Mouse (Mus musculus) MEL (cell line): ENCODE measurements around the gene Defa21.
"Not testable (repeated sequence)": the region's sequence is repeated elsewhere in the genome, so short reads cannot be mapped to it uniquely, and the experiment has no call there.

Experiments
- CHD1 ChIP-seq: IDR thresholded peaks from 2 replicates; pipeline ENCODE4 v1.6.1; 2012; ENCODE audit warnings: low read depth, mild to moderate bottlenecking, inconsistent platforms, low read length, improper control_type of control experiment
- CTCF ChIP-seq, 3 experiments: IDR thresholded peaks in 2 of 3; conservative IDR thresholded peaks in 1 of 3; 2 replicates each; pipeline ENCODE4 v1.5.1; 2011 to 2012; ENCODE audit warnings: low read length in 3 of 3, low read depth in 2 of 3, mild to moderate bottlenecking in 2 of 3, improper control_type of control experiment in 1 of 3, inconsistent platforms in 1 of 3, mixed read lengths in 1 of 3, moderate library complexity in 1 of 3; ENCODE audit not compliant: control insufficient read depth in 1 of 3, insufficient read depth in 1 of 3, poor library complexity in 1 of 3, severe bottlenecking in 1 of 3
- E2F4 ChIP-seq: IDR thresholded peaks from 2 replicates; pipeline ENCODE4 v1.6.1; 2011; ENCODE audit warnings: low read depth, low read length, improper control_type of control experiment, borderline replicate concordance
- EP300 ChIP-seq, 2 experiments: IDR thresholded peaks; 2 replicates each; pipeline ENCODE4 v1.6.1; 2011; ENCODE audit warnings: improper control_type of control experiment in 2 of 2, low read length in 2 of 2, low read depth in 1 of 2, mild to moderate bottlenecking in 1 of 2
- MAFK ChIP-seq: IDR thresholded peaks from 2 replicates; pipeline ENCODE4 v1.6.1; 2011; ENCODE audit warnings: low read depth, mild to moderate bottlenecking, low read length, improper control_type of control experiment, borderline replicate concordance
- MAZ ChIP-seq: IDR thresholded peaks from 2 replicates; pipeline ENCODE4 v1.6.1; 2012; ENCODE audit warnings: low read depth, mild to moderate bottlenecking, inconsistent platforms, low read length, improper control_type of control experiment
- MXI1 ChIP-seq: IDR thresholded peaks from 2 replicates; pipeline ENCODE4 v1.6.1; 2011; ENCODE audit warnings: mild to moderate bottlenecking, low read depth, low read length, improper control_type of control experiment
- NELFE ChIP-seq: IDR thresholded peaks from 2 replicates; pipeline ENCODE4 v1.6.1; 2011; ENCODE audit warnings: low read depth, low read length, improper control_type of control experiment
- NRF1 ChIP-seq: IDR thresholded peaks from 2 replicates; pipeline ENCODE4 v1.6.1; 2014; ENCODE audit warnings: low read depth, mild to moderate bottlenecking, inconsistent platforms, low read length, improper control_type of control experiment, moderate library complexity; ENCODE audit not compliant: poor library complexity, insufficient read depth, severe bottlenecking
- POLR2A ChIP-seq, 2 experiments: IDR thresholded peaks; 2 replicates each; pipeline ENCODE4 v1.6.1; 2011 to 2012; ENCODE audit warnings: low read length in 2 of 2, mild to moderate bottlenecking in 2 of 2, control low read depth in 1 of 2, improper control_type of control experiment in 1 of 2, low read depth in 1 of 2, moderate library complexity in 1 of 2; ENCODE audit not compliant: control insufficient read depth in 1 of 2, insufficient read depth in 1 of 2, poor library complexity in 1 of 2
- TBP ChIP-seq: IDR thresholded peaks from 2 replicates; pipeline ENCODE4 v1.8.0; 2011; ENCODE audit warnings: low read depth, low read length, improper control_type of control experiment
- TCF12 ChIP-seq: IDR thresholded peaks from 2 replicates; pipeline ENCODE4 v1.6.1; 2014; ENCODE audit warnings: low read depth, mild to moderate bottlenecking, inconsistent platforms, low read length, improper control_type of control experiment, moderate library complexity
- USF1 ChIP-seq: IDR thresholded peaks from 2 replicates; pipeline ENCODE4 v1.6.1; 2014; ENCODE audit warnings: low read depth, mild to moderate bottlenecking, inconsistent platforms, low read length, improper control_type of control experiment, moderate library complexity
- ZMIZ1 ChIP-seq: IDR thresholded peaks from 2 replicates; pipeline ENCODE4 v1.6.1; 2012; ENCODE audit warnings: low read depth, mild to moderate bottlenecking, inconsistent platforms, low read length, improper control_type of control experiment, moderate library complexity

DNA sequence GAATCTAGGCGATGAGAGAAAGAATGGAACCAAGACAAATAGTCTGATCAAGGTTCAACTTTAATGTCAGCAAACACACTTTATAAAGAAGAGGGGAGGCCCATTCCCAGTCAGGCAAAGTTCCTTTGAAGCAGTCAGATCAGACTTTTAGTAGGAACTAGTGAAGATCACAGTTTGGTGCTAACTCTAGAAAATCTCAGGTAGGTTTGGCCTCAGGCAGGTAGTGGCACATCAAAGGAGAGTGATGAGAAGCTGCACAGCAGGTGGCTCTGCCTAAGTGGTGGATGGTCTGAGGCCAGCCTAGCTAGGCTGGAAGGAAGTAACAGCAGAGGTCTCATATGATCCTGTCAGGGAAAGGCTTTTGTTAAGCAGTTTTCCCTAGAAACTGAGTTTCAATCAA, 14.8 kb upstream of the Defa21 start:
- not testable (repeated sequence) for TF ChIP-seq TBP; MXI1; POLR2A (IDR thresholded peaks at IDR 0.05; ENCODE audit: control insufficient read depth in 1 of 2, insufficient read depth in 1 of 2, low read depth in 1 of 2, low read length in 2 of 2, poor library complexity in 1 of 2); CTCF (IDR thresholded peaks at IDR 0.05 in 2 of 3, conservative IDR thresholded peaks at IDR 0.05 in 1 of 3; ENCODE audit: control insufficient read depth in 1 of 3, insufficient read depth in 1 of 3, low read depth in 2 of 3, low read length in 3 of 3, poor library complexity in 1 of 3, severe bottlenecking in 1 of 3); ZMIZ1; MAZ; MAFK; NELFE; NRF1; EP300 (IDR thresholded peaks at IDR 0.05; ENCODE audit: low read depth in 1 of 2, low read length in 2 of 2); TCF12; CHD1; E2F4; USF1
